Mouse (Mus musculus) cerebellum, adult 11 months (tissue): Measurements from ENCODE around the gene Gm3194.
"Not testable (repeated sequence)": the region's sequence is repeated elsewhere in the genome, so short reads cannot be mapped to it uniquely, and the experiment has no call there.

Experiments used
- DNase-seq: peaks from one replicate; pipeline ENCODE4 v3.0.0; 2022

Gm3194 gene

GRCm38 (mm10) chr14:5455367-5455766 is at the start of gene Gm3194:
Gene Gm3194 (minus strand): TSS chr14:5455467.
- not testable (repeated sequence) for DNase-seq

GRCm38 (mm10) chr14:5501374-5501773 is 46.1 kb upstream of the Gm3194 start, which contains the start of gene Gm3488:
Gene Gm3488 (plus strand): TSS chr14:5501674.
- DNase-seq: not testable (repeated sequence)

- DNase-seq: not testable (repeated sequence)
Measured at GRCm38 (mm10) chr14:5483907-5484306, 28.6 kb upstream of the Gm3194 start, which contains the start of gene Gm3187. Gene Gm3187 (plus strand): TSS chr14:5484207.

- DNase-seq: not testable (repeated sequence)
Measured at GRCm38 (mm10) chr14:5477730-5478129, 22.5 kb upstream of the Gm3194 start, which contains the start of gene Gm8246. Gene Gm8246 (minus strand): TSS chr14:5477830.

DNA sequence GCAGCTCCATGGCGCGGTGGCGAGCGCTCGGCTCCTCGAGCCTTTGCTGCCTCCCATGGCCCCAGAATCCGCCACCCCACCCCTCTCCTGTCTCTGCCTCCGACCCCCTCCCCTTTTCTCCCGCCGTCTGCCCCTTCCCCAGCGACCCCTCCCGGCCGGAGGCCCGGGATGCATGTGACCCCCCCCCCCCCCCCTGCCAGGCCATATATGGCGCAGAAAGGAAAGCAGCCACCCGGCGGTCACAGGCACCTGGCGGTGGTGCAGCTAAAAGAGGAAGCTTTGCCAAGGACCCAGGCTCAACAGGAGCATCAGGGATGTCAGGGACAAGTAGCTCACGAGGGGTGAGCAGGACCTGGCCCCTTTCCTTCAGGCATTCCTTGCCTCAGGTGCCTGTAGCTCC is 5.2 kb upstream of the Gm3194 start:
- DNase-seq: not testable (repeated sequence)

DNA sequence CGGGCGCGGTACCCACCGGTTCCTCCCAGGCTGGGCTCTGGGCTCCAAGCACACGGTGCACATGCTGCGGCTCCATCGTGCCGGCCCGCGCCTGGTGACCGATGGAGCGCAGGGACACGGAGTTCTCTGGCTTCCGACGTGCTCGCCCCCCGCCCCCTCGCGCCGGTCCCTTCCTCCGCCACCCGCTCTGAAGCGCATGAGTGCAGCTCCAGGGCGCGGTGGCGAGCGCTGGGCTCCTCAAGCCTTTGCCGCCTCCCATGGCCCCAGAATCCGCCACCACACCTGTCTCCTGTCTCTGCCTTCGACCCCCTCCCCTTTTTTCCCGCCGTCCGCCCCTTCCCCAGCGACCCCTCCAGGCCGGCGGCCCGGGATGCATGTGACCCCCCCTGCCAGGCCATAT is 66.3 kb downstream of the Gm3194 start, which contains the start of gene Gm3500:
Gene Gm3500, minus strand, starts transcription at position 101 of the 400 bp plus-strand sequence.
- DNase-seq: not testable (repeated sequence)
